Comparison of ENCODE assay signal across 9 mouse cellular contexts in the genomic region with DNA sequence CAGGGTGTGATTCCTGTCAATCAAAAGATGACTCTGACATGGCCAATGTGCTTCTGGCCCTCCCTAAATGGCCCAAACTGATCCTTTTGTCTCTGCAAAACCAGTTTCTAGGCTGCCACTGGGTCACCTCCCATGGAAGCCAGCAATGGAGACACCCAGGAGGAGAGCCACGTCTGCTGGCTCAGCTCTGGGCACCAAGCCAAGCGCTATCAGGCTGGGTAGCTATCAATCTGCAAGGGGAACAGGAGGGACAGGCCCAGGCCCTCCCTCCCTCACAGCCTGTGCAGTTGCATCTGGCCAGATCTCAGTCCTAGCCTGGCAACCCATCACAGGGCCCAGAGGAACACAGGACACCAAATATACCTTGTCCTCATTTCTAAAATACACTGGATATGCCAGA. TPM values are rescaled to one million over a fixed set of nuclear protein-coding genes. Genes with fewer than 3 reads are reported as not detected.
A peak's percentile ranks its signal among the peaks of the same experiment; 100 is the strongest.
DNase-seq lines count a peak whose midpoint lies in the region; ATAC-seq and TF ChIP-seq lines count a peak whose summit lies in the region.
"Had no signal": no experiment of that assay in that cellular context is flagged by ENCODE, and none has a peak within 500 bp of the region (broad histone marks: within the 10 kb centered on the region; RNA-seq: fewer than 3 reads in every experiment).

No protein-coding gene starts in this region.

- DNase-seq in hindbrain, embryonic 10.5 days (ENCODE audit: low spot score), result no peak
- peak; percentile 91 for DNase-seq in MN1 (ENCODE audit: low spot score)
- DNase-seq in cerebellum, postnatal 25 days, result peak; percentile 55 to 70
- DNase-seq in heart, postnatal 25 days (ENCODE audit: low spot score), result peak; percentile 51
- peak in 1 of 3 experiments; percentile 67 for DNase-seq in liver, embryonic 14.5 days (ENCODE audit: low read depth in 3 of 3, low spot score in 3 of 3)
- DNase-seq in stomach, postnatal 0 days (ENCODE audit: low spot score), result peak; percentile 81
- DNase-seq in left cerebral cortex, adult 11 months (ENCODE audit: low spot score), result no peak

- peaks cover 7% of the 10 kb centered on the region; the same call in 1 of the 2 replicates for H3K36me3 ChIP-seq in hindbrain, embryonic 13.5 days
- peaks cover 22% of the 10 kb centered on the region for H3K36me3 ChIP-seq in hindbrain, embryonic 10.5 days
- H3K36me3 ChIP-seq in liver, embryonic 14.5 days (replicated peaks; ENCODE audit: control insufficient read depth, insufficient read depth, low read depth), result peaks cover 4% of the 10 kb centered on the region; the same call in 1 of the 2 replicates
- no peaks in the 10 kb centered on the region for H3K36me3 ChIP-seq in stomach, postnatal 0 days (ENCODE audit: control insufficient read depth, insufficient read depth, low read length)

- 0 out of 2 replicates have a peak overlapping the region, but pooled peaks have one; percentile 19 for H3K9ac ChIP-seq in hindbrain, embryonic 13.5 days
- peak overlapping the region; percentile 50 for H3K9ac ChIP-seq in liver, embryonic 14.5 days (replicated peaks)
- H3K9ac ChIP-seq in stomach, postnatal 0 days (ENCODE audit: low read length), result no peak overlapping the region

- H3K27me3 ChIP-seq in hindbrain, embryonic 13.5 days, result no peaks in the 10 kb centered on the region
- H3K27me3 ChIP-seq in hindbrain, embryonic 10.5 days (ENCODE audit: insufficient read depth, poor library complexity, severe bottlenecking), result no peaks in the 10 kb centered on the region
- H3K27me3 ChIP-seq in liver, embryonic 14.5 days (ENCODE audit: control insufficient read depth, insufficient read depth, low read length), result no peaks in the 10 kb centered on the region
- H3K27me3 ChIP-seq in stomach, postnatal 0 days (ENCODE audit: control insufficient read depth, insufficient read depth, low read length), result no peaks in the 10 kb centered on the region
- H3K27me3 ChIP-seq: Patski had no signal

- 0 out of 2 replicates have a peak, but pooled peaks have one; percentile 30 for TF ChIP-seq EP300 in liver, embryonic 14.5 days (IDR thresholded peaks at IDR 0.05; ENCODE audit: low read depth)
- TF ChIP-seq EP300 in stomach, postnatal 0 days (optimal IDR thresholded peaks at IDR 0.05), result no peak

- no peak for ATAC-seq in hindbrain, embryonic 13.5 days (ENCODE audit: low FRiP score)
- ATAC-seq in liver, embryonic 14.5 days (ENCODE audit: insufficient read depth), result peak; percentile 84
- ATAC-seq in stomach, postnatal 0 days (ENCODE audit: low FRiP score, low TSS enrichment), result peak; percentile 48
- ATAC-seq: Patski had no signal

- peak overlapping the region; percentile 19; the same call in 1 of the 2 replicates for H3K4me2 ChIP-seq in hindbrain, embryonic 13.5 days
- peak overlapping the region; percentile 70 for H3K4me2 ChIP-seq in liver, embryonic 14.5 days (ENCODE audit: low read depth)
- H3K4me2 ChIP-seq in stomach, postnatal 0 days (replicated peaks; ENCODE audit: low read depth), result no peak overlapping the region

- no peak for TF ChIP-seq CTCF in liver, embryonic 14.5 days (IDR thresholded peaks at IDR 0.05; ENCODE audit: low read depth)
- TF ChIP-seq CTCF in stomach, postnatal 0 days (IDR thresholded peaks at IDR 0.05; ENCODE audit: low read depth), result no peak

- no peaks in the 10 kb centered on the region for H3K9me3 ChIP-seq in hindbrain, embryonic 13.5 days
- H3K9me3 ChIP-seq in hindbrain, embryonic 10.5 days, result no peaks in the 10 kb centered on the region
- H3K9me3 ChIP-seq in liver, embryonic 14.5 days (ENCODE audit: control insufficient read depth, low read length), result no peaks in the 10 kb centered on the region
- H3K9me3 ChIP-seq in stomach, postnatal 0 days (ENCODE audit: control insufficient read depth, low read length), result no peaks in the 10 kb centered on the region

- H3K4me1 ChIP-seq in hindbrain, embryonic 13.5 days (replicated peaks), result peaks cover 80% of the 10 kb centered on the region
- H3K4me1 ChIP-seq in hindbrain, embryonic 10.5 days (replicated peaks), result peaks cover 60% of the 10 kb centered on the region
- H3K4me1 ChIP-seq in liver, embryonic 14.5 days (replicated peaks; ENCODE audit: control insufficient read depth in 2 of 2, insufficient read depth in 2 of 2, low read length in 1 of 2), result peaks cover 34 to 69% of the 10 kb centered on the region in 2 experiments
- H3K4me1 ChIP-seq in stomach, postnatal 0 days (replicated peaks; ENCODE audit: control insufficient read depth, insufficient read depth), result peaks cover 11% of the 10 kb centered on the region

- intact Hi-C loops in heart, postnatal 25 days (cut with DNase I), result loop anchor here (2.0 kb wide), 1 partner anchor 14 kb away; no protein-coding TSS in a partner anchor

- H3K4me3 ChIP-seq in hindbrain, embryonic 13.5 days, result no peak overlapping the region
- H3K4me3 ChIP-seq in hindbrain, embryonic 10.5 days, result no peak overlapping the region
- H3K4me3 ChIP-seq in liver, embryonic 14.5 days (ENCODE audit: insufficient read depth in 1 of 2, low read depth in 2 of 2, low read length in 2 of 2), result peak overlapping the region in 1 of 2 experiments; percentile 30; a peak in 2 of 4 replicates
- H3K4me3 ChIP-seq in stomach, postnatal 0 days (ENCODE audit: low read depth, low read length), result no peak overlapping the region

- WGBS in hindbrain, embryonic 13.5 days, result 56% methylated on average over 2 of the region's 2 CpGs
- 62% methylated on average over 2 of the region's 2 CpGs for WGBS in hindbrain, embryonic 10.5 days
- WGBS in liver, embryonic 14.5 days (ENCODE audit: insufficient replicate concordance), result 19% methylated on average over 2 of the region's 2 CpGs
- 16% methylated on average over 2 of the region's 2 CpGs for WGBS in stomach, postnatal 0 days

- H3K27ac ChIP-seq in hindbrain, embryonic 13.5 days, result peak overlapping the region; percentile 58
- H3K27ac ChIP-seq in hindbrain, embryonic 10.5 days, result no peak overlapping the region; the same call in 1 of the 2 replicates
- peak overlapping the region; percentile 89 for H3K27ac ChIP-seq in liver, embryonic 14.5 days
- 0 out of 2 replicates have a peak overlapping the region, but pooled peaks have one; percentile 40 for H3K27ac ChIP-seq in stomach, postnatal 0 days (replicated peaks)

RNA-seq across cellular contexts. Expression of a gene that starts 4.8 kb away (rescaled TPM):
- 18.4 and 19.1 TPM in 2 replicates for polyA plus RNA-seq in hindbrain, embryonic 13.5 days (2015; fragmentation: Nextera tagmentation; extraction: Ambion mirVana)
- 20.1 and 22.2 TPM in 2 replicates for polyA plus RNA-seq in hindbrain, embryonic 10.5 days (2016; fragmentation: Nextera tagmentation; extraction: Ambion mirVana)
- total RNA-seq in heart, postnatal 25 days (2021), result 10 to 100 TPM; 71.7 to 83.3 TPM
- polyA plus RNA-seq in liver, embryonic 14.5 days (2012; rRNA removed), result 8.2 and 8.7 TPM in 2 replicates
- 5.5 and 7.7 TPM in 2 replicates for polyA plus RNA-seq in liver, embryonic 14.5 days (2014; fragmentation: Nextera tagmentation; extraction: Ambion mirVana)
- polyA plus RNA-seq in stomach, postnatal 0 days (2015; fragmentation: Nextera tagmentation; extraction: Ambion mirVana), result 17.9 and 20.0 TPM in 2 replicates

Comparison
In these comparisons a context has a peak if more than half of its experiments do, and no peak if none do; other contexts are left out.
1. DNase-seq: peak in MN1 (single experiment), cerebellum, postnatal 25 days (2 of 2), heart, postnatal 25 days (single experiment) and stomach, postnatal 0 days (single experiment); none in hindbrain, embryonic 10.5 days (single experiment) and left cerebral cortex, adult 11 months (single experiment).